Mouse (Mus musculus) kidney, adult 9 months (tissue): ENCODE results near the gene Rab4b.

ENCODE experiments used
- DNase-seq: peaks from one replicate; pipeline ENCODE4 v3.0.0; 2022

Gene Rab4b

DNA sequence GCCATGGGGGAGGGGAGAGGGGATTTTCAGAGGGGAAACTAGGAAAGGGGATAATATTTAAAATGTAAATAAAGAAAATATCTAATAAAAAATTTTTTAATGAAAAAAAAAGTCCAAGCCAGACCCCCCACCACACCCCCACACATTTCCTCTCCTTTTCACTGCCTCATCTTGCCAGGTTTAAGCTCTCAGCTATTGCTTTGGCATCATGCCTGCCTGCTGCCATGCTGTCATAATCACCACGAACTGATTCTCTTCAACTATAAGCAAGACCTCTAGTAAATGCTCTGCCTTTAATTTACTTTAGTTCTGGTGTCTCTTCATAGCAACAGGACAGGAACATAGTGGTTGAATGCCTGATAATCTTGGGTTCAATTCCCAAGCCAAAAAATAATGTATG lies 3.8 kb upstream of the Rab4b start:
- DNase-seq = no peak

DNA sequence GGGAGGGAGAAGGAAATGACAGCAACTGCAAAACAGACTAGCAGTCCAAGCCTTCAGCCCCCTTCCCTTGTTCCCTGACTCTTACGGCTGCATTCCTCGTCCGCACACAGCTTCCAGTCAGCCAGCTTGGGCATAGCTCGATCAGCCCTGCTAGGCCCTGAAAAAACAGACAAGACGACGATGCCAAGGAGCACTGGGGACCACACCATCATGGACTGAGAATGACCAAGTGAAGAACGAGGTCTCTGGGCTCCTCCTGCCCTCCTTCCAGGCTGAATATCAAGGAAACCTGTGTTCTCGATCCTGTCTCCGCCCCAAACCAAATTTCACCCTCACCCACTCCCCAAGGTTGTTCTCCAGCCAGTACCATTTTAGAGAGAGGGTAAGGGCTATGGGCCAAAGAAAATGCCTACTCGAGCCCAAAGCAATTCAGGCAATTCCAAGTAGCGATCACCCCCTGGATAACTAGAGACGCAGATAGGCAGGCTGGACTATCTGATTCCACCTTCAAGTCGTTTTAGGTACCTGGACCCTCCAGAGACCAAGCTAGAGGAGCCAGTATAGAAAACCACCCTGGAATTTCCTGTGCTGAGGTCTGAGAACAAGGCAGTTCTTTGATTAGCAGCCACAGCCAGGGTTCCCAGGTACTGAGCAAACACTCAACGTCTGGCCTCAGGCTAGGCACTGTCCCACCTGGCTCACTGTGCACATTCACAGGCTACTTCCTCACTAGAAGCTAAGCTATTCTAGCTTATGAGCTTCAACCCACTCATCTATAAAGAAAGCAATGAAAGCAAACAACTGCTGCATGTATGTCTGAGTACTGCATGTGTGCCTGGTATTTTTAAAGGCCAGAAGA lies 2.4 kb upstream of the Rab4b start, which contains the start of the genes Gm21983 and Mia:
Gm21983 (minus strand) TSS at position 250 of the 859 bp plus-strand sequence.
Mia (minus strand) TSS at position 321 of the 859 bp plus-strand sequence.
- DNase-seq = no peak

DNA sequence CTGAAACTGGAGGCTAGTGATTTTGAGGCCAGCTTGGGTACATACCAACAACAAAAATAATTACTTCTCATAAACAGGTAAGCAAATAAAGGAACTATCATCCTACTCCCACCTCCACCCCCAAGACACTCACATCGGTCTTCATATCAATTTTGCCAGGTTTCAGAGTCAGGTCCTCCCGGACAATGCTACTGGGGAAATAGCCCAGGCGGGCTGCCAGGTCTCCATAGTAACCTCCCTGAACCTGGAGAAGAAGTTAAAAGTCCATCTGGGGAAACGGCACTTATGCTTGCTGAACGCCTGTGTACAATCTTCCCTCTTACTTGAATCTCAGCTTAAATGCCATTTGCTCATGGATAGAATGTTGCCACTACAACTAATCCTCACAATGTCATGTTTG lies 1.3 kb upstream of the Rab4b start:
- DNase-seq = peak; percentile 95

DNA sequence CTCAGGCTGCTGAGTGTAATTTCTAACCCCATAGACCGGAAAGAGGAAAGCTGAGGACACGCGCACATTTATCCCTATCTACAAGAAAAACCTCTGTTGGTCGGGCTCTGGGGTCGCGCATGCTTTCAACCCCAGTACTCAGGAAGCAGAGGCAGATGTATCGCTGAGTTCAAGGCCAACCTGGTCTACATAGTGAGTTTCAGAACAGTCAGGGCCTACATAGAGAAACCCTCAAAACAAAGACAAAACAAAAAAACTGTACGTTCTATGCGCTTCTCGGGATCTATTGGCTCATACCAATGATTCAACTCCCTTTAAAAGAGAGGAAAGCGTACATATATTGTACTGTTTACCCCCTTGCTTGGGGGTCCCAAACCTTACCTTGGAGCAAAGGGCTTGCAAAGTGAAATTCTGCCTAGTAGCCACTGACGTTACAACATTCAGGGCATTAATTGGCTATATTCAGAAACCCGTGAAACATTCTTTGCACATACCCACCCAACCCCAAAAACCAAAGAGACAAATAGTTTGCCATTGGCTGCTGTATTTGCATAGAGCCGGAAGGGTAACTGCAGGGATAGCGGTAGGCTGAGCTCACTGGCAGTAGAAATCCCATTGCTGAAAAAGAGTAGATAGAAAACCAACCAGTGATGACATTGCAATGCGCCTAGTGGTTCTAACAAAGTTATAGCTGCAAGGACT lies 672 bp upstream of the Rab4b start:
- no peak for DNase-seq

DNA sequence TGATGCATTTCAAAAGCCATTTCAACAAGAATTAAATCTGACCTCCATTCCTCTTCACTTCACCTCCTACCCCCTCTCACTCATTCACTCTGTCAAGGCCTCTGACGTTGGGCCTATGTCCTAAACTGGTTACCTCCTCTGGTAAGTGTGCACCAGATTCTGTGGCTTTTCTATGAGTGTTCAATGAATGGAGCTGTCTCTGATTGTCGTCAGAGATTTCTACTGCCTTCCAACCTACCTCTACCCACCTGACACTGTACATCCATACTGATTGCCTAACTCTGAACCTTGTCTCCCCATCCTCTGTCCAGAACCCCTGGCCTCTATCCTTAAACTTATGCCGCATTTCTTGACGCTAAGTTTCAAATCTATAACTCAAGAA lies 763 bp downstream of the Rab4b start:
- DNase-seq = no peak

- DNase-seq = no peak
Observed at GRCm38 (mm10) chr7:27174896-27175295, 3.8 kb downstream of the Rab4b start.

- DNase-seq = no peak
Observed at GRCm38 (mm10) chr7:27174496-27174895, 4.2 kb downstream of the Rab4b start.

GRCm38 (mm10) chr7:27170981-27171380 lies 7.7 kb downstream of the Rab4b start:
- no peak for DNase-seq

DNA sequence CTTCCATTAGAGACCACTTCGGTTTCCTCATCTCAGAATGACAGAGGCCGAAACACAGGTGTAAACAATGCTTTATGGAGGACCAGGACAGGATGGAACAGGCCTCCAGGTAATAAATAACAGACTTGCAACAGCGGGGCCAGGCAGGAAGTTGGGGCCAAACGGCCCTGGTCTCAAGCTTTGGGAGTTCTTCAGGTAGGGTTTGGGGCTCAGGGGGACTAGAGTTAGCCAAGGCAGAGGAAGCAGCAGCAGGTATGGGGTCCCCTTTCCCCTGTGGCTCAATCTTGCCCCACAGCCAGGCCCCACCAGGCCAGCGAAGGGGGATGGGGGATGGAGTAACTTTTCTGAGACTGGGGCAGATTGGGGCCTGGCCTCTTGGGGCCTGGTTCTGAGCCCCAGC lies 10.3 kb downstream of the Rab4b start:
- peak; percentile 60 for DNase-seq

DNA sequence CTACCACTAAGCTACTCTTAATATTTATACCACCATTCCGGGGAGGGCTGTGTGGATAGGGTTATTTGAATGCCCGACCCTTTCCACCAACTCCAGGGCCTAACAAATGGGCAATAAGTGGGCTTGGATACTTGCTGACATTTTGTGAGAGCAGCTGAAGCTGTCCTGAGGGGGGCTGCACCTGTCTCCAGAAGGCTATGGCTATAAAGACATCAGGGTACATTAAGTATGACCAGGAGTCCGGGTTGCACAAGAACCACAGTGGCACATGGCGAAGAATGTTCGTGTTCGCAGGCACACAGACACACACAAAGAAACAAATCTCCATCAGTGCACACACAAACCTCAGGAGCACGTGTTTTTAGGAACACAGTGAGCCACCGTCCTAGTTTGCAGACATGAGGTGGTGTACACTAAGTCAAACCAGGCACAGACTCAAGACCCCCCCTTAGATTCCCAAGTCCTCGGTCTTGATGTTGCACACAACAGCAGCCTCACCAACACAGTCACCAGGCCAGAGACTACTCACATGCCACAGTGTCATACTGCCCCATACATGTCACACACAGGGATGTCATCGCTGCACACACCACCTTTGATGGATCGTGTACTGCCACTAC lies 11.1 kb downstream of the Rab4b start:
- no peak for DNase-seq

GRCm38 (mm10) chr7:27166614-27167474 lies 11.9 kb downstream of the Rab4b start, which contains the start of gene Egln2:
Gene Egln2 (minus strand): TSS chr7:27166802.
- DNase-seq = peak; percentile 98

- peak; percentile 94 for DNase-seq
Observed at GRCm38 (mm10) chr7:27166229-27166613, 12.5 kb downstream of the Rab4b start.

- DNase-seq = no peak
Observed at GRCm38 (mm10) chr7:27165696-27166095, 13.0 kb downstream of the Rab4b start.

- DNase-seq = peak; percentile 66
Observed at GRCm38 (mm10) chr7:27165007-27165655, 13.6 kb downstream of the Rab4b start.

DNA sequence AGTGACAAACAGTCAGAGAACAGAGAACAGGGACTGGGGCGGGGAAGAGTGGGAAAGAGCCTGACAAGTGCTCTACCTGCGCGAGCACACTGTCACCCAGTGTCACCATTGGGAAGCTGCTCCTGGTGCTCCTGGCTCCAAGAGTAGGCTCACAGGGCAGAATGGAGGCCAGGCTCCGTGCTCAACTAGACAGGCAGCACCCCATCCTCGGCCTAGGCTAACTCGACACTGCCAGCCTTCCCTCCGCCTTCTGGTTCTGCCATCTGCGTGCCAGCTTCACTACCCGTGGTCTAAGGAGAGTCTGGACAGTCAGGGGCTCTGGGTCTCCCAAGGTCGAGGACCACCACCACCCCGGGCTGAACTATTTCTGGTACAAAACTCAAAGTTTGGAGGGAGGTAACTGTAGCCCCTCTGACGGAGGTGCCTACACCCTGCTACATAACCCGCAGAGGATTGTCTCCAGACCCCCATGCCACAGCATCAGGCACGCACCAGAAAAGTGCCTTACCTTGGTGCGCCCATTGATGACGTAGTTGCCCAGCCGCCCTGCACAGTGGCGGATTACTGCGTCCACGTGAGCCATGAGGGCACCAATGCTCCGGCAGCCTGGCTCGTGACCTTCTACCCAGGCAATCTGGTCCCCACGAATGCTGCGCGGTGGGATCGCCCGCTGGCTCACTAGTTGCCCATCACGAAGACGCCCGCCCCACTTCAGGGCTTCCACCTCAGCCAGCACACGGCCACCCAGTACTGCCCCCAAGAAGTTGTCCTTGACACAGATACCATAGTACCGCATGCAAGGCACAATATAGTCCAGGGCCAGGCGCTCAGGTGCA lies 14.4 kb downstream of the Rab4b start:
- peak; percentile 49 for DNase-seq

DNA sequence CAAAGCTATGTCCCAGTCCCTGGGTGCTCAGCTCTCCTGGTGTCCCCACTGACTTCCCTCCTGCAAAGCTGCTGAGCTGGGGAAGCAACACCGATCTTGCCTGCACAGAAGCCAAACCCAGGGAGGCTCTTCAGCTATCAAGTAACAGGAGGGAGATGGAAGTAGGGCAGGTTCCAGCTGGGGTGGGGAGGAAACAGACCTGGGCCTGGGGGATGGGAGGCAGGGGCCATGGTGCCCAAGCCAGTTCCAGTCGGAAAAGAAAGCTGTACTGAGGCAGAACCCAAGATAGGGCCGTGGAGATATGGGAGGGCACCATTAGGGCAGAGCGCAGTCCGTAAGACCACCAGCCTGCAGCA lies 15.3 kb downstream of the Rab4b start:
- peak; percentile 18 for DNase-seq

DNA sequence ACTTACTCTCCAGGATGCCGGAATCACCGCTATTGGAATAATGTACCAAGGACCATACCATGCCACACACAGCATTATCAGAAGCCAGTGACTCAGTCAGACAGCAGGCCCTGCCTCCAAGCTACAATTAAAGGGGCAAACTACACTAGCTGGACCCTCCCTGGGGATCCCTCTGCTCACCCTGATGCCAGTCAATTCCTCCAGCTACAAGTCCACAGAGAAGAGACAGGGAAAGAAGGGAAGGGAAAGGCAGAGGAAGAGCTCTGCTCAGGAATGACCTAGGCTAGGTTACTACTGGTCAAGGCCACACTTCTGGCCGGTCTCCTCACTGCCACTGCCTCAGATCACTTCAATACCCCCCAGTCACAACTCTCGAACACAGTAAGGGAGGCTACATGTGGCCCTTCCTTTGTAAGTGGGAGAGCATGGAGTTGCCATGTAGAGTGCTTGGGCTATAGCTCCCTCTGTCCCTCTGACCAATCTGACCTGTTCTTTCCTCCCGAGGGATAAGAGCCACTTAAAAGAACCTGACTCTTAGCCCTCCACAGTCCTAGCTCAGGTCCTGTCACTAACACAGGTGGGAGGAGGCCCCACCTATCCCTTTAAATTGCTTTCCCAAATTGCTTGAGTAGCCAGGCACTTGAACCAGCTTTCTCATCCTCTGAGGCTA lies 15.8 kb downstream of the Rab4b start:
- DNase-seq = peak; percentile 4

DNA sequence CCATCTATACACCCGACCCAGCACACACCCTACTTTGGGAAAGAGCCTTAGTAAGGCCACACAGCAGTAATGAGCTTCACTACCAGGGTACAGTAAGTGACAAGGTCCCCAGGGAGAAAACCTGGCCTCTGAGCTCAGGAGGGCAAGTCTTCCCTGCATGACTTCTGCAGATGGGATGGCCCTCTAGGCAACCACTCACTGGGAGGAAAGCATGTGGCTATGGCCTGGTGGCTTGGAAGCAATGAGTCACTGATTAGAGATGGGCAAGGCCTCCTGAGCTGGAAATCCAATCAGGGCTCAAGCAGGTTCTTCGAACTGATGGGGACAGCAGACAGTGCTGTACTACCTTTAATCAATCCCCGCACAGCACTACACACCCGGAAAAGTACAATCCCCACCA lies 17.0 kb downstream of the Rab4b start:
- peak; percentile 44 for DNase-seq

DNA sequence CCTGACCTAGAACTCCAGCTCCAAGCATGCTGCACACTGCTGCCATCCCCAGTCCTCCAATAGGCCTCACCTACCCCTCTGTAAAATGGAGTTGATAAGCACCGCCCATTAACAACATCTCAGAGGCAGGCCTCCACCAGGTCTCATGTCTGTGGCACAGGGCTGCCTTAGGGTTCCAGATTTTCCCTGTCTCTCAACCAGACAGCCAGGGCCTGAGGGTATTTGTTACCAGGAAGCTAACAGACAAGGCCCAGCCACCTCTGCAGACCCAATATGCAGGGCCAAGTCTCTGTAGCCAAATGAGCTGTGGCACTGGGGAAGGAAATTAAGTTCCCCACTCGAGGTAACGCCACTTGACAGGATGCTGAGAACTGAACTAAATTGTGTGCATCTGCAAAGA lies 17.8 kb downstream of the Rab4b start:
- DNase-seq = no peak

GRCm38 (mm10) chr7:27159882-27160281 lies 18.8 kb downstream of the Rab4b start:
- peak; percentile 94 for DNase-seq

- no peak for DNase-seq
Observed at GRCm38 (mm10) chr7:27159256-27159655, 19.4 kb downstream of the Rab4b start.
